Mouse (Mus musculus) neural tube, embryonic 12.5 days (tissue): ENCODE data around the gene Gm21319. TPM values are rescaled to one million over a fixed set of nuclear protein-coding genes. Genes with fewer than 3 reads are reported as not detected.
"Not testable (repeated sequence)": the region's sequence is repeated elsewhere in the genome, so short reads cannot be mapped to it uniquely, and the experiment has no call there.

Source experiments
- ATAC-seq: fragments of 200-750 bp; cut with Nextera tagmentation; 2 replicates; pipeline ENCODE4 v1.8.0; 2017; ENCODE audit warnings: low read depth, mild to moderate bottlenecking, moderate TSS enrichment, moderate library complexity; ENCODE audit not compliant: low FRiP score
- H3K27ac ChIP-seq: fragments of 300-500 bp; sonication (generic); 2 replicates; pipeline ENCODE4 v1.5.1; 2016
- H3K27me3 ChIP-seq: fragments of 300-500 bp; sonication (generic); replicated peaks from 2 replicates; pipeline ENCODE4 v1.6.1; 2016; ENCODE audit warnings: mild to moderate bottlenecking
- H3K36me3 ChIP-seq: fragments of 300-500 bp; sonication (generic); 2 replicates; pipeline ENCODE4 v1.6.1; 2016; ENCODE audit warnings: mild to moderate bottlenecking
- H3K4me1 ChIP-seq: fragments of 300-500 bp; sonication (generic); 2 replicates; pipeline ENCODE4 v1.6.1; 2016
- H3K4me2 ChIP-seq: fragments of 300-500 bp; sonication (generic); replicated peaks from 2 replicates; pipeline ENCODE4 v1.6.1; 2016; ENCODE audit warnings: mild to moderate bottlenecking
- H3K4me3 ChIP-seq: fragments of 300-500 bp; sonication (generic); 2 replicates; pipeline ENCODE4 v1.5.1; 2016
- H3K9ac ChIP-seq: fragments of 300-500 bp; sonication (generic); 2 replicates; pipeline ENCODE4 v1.6.1; 2016; ENCODE audit warnings: mild to moderate bottlenecking
- H3K9me3 ChIP-seq: fragments of 300-500 bp; sonication (generic); 2 replicates; pipeline ENCODE4 v1.6.1; 2016; ENCODE audit warnings: mild to moderate bottlenecking
- WGBS: fragments of 180-500 bp; shearing (Covaris S2); methylation state at CpG from one replicate; pipeline ENCODE4 v1.1.7; 2016; 5-methylcytosine and 5-hydroxymethylcytosine counted together
- polyA plus RNA-seq: library from polyadenylated mRNA; unstranded; fragments of >200 nt; fragmentation: Nextera tagmentation; extraction: Ambion mirVana; gene quantifications from 2 replicates; pipeline ENCODE4 v1.2.1, GENCODE M21; 2016

Gene Gm21319
- not detected in 2 replicates for polyA plus RNA-seq

- not testable (repeated sequence) for H3K4me3 ChIP-seq, H3K27ac ChIP-seq, H3K36me3 ChIP-seq, ATAC-seq, H3K27me3 ChIP-seq, H3K4me2 ChIP-seq, H3K4me1 ChIP-seq, H3K9ac ChIP-seq, H3K9me3 ChIP-seq
- WGBS = 86% methylated on average over 4 of the region's 4 CpGs
Observed at GRCm38 (mm10) chr12:87775655-87776054, at the start of gene Gm21319. Gene Gm21319 (minus strand): TSS chr12:87775755.

GRCm38 (mm10) chr12:87816277-87816676, 40.7 kb upstream of the Gm21319 start, which contains the start of gene BB287469:
Gene BB287469 (plus strand): TSS chr12:87816577.
- not testable (repeated sequence) for H3K36me3 ChIP-seq, H3K27ac ChIP-seq, ATAC-seq, H3K9me3 ChIP-seq, H3K27me3 ChIP-seq, H3K4me2 ChIP-seq, H3K9ac ChIP-seq, H3K4me1 ChIP-seq, H3K4me3 ChIP-seq
- 94% methylated on average over 6 of the region's 6 CpGs for WGBS

DNA sequence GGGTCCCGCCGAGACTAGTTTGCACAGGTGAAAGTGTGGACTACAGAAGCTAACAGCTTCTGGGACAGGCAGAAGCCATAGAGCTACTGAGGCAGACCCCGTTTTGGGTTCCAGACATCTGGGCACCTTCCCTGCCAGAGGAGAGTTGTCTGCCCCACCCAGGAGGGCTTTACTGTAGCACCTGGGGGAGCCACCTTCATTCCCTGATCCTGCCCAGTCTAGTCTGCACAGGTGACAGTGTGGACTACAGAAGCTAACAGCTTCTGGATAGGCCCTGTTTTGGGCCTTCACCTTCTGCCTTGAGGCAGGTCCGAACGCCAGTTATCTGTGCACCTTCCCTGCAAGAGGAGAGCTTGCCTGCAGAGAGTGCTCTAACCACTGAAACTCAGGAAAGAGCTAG, 22.4 kb upstream of the Gm21319 start:
- WGBS = 85% methylated on average over 5 of the region's 5 CpGs
- not testable (repeated sequence) for H3K27me3 ChIP-seq, H3K4me1 ChIP-seq, ATAC-seq, H3K9ac ChIP-seq, H3K9me3 ChIP-seq, H3K4me3 ChIP-seq, H3K27ac ChIP-seq, H3K36me3 ChIP-seq, H3K4me2 ChIP-seq

DNA sequence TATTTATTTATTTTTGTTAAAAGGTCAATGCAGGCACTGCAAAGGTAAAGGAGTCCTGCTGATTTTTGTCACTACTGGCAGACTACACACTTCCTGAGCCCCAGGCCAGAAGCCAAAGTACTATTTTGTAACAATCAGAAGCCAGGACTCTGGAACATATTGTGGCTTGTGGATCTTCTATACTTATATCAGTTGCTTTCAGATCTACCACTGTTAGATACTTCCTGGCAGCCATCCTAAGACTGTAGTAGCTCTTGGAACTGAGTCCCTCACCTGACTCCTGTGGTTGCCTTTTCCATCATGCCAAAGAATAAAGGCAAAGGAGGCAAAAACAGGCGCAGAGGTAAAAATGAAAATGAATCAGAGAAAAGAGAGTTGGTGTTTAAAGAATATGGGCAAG, 19.7 kb upstream of the Gm21319 start, which contains the start of gene Gm21936:
Gene Gm21936, plus strand, starts transcription at position 301 of the 400 bp plus-strand sequence.
- not testable (repeated sequence) for H3K36me3 ChIP-seq, H3K9me3 ChIP-seq, H3K4me1 ChIP-seq, H3K4me3 ChIP-seq, H3K4me2 ChIP-seq, H3K27ac ChIP-seq, ATAC-seq, H3K27me3 ChIP-seq, H3K9ac ChIP-seq
- 85% methylated on average over 1 of the region's 1 CpGs for WGBS

Other genes starting within 250 kb of the Gm21319 start
- not detected in 2 replicates for gene Oog1, start 173.1 kb downstream of the Gm21319 start, polyA plus RNA-seq
- not detected in 2 replicates for gene Gm4027, start 156.9 kb downstream of the Gm21319 start, polyA plus RNA-seq
- gene Gm16381, start 131.1 kb downstream of the Gm21319 start, polyA plus RNA-seq = not detected in 2 replicates
- gene Gm21936, start 19.8 kb upstream of the Gm21319 start, polyA plus RNA-seq = not detected in 2 replicates
- not detected in 2 replicates for gene BB287469, start 40.8 kb upstream of the Gm21319 start, polyA plus RNA-seq
- gene Gm2001, start 66.6 kb upstream of the Gm21319 start, polyA plus RNA-seq = not detected in 2 replicates
- not detected in 2 replicates for gene Gm2016, start 98.3 kb upstream of the Gm21319 start, polyA plus RNA-seq
- not detected in 2 replicates for gene Gm2022, start 119.6 kb upstream of the Gm21319 start, polyA plus RNA-seq
- gene Gm2035, start 144.1 kb upstream of the Gm21319 start, polyA plus RNA-seq = not detected in 2 replicates
- gene Gm2042, start 178.3 kb upstream of the Gm21319 start, polyA plus RNA-seq = not detected in 2 replicates
- gene Gm2075, start 236.1 kb upstream of the Gm21319 start, polyA plus RNA-seq = not detected in 2 replicates
- gene Gm6803, start 243.0 kb upstream of the Gm21319 start, polyA plus RNA-seq = not detected in 2 replicates